Mouse (Mus musculus) intestine, embryonic 14.5 days (tissue): ENCODE data around the gene Phf12. TPM values are rescaled to one million over a fixed set of nuclear protein-coding genes. Genes with fewer than 3 reads are reported as not detected.

Experiments
- ATAC-seq: fragments of 200-750 bp; cut with Nextera tagmentation; replicated peaks from 2 replicates; pipeline ENCODE4 v1.8.0; 2017; ENCODE audit warnings: low read depth, moderate number of reproducible peaks, moderate TSS enrichment, moderate library complexity; ENCODE audit not compliant: low FRiP score, low TSS enrichment
- DNase-seq: peaks from one replicate; pipeline ENCODE4 v3.0.0-alpha.2; 2018; ENCODE audit warnings: low spot score
- H3K27ac ChIP-seq: fragments of 300-500 bp; sonication (generic); 2 replicates; pipeline ENCODE4 v1.5.1; 2014; ENCODE audit warnings: low read depth, mild to moderate bottlenecking, control low read depth
- H3K27me3 ChIP-seq: fragments of 300-500 bp; sonication (generic); replicated peaks from 2 replicates; pipeline ENCODE4 v1.6.1; 2014; ENCODE audit warnings: low read length, control low read depth; ENCODE audit not compliant: control insufficient read depth, insufficient read depth
- H3K36me3 ChIP-seq: fragments of 300-500 bp; sonication (generic); 2 replicates; pipeline ENCODE4 v1.6.1; 2014; ENCODE audit warnings: low read length, control low read depth; ENCODE audit not compliant: control insufficient read depth, insufficient read depth
- H3K4me1 ChIP-seq: fragments of 300-500 bp; sonication (generic); replicated peaks from 2 replicates; pipeline ENCODE4 v1.6.1; 2014; ENCODE audit warnings: low read length, control low read depth, mixed read lengths; ENCODE audit not compliant: control insufficient read depth, insufficient read depth
- H3K4me2 ChIP-seq: fragments of 300-500 bp; sonication (generic); 2 replicates; pipeline ENCODE4 v1.6.1; 2014; ENCODE audit warnings: low read length
- H3K4me3 ChIP-seq: fragments of 300-500 bp; sonication (generic); 2 replicates; pipeline ENCODE4 v1.5.1; 2014; ENCODE audit warnings: low read depth, low read length, control low read depth, mixed read lengths
- H3K9ac ChIP-seq: fragments of 300-500 bp; sonication (generic); 2 replicates; pipeline ENCODE4 v1.6.1; 2014; ENCODE audit warnings: mild to moderate bottlenecking, low read length
- H3K9me3 ChIP-seq: fragments of 300-500 bp; sonication (generic); 2 replicates; pipeline ENCODE4 v1.6.1; 2016; ENCODE audit warnings: low read length, control low read depth; ENCODE audit not compliant: control insufficient read depth
- WGBS: fragments of 180-500 bp; shearing (Covaris S2); extraction: QIAGEN DNeasy Blood & Tissue Kit; methylation state at CpG from one replicate; pipeline ENCODE4 v1.1.7; 2014; 5-methylcytosine and 5-hydroxymethylcytosine counted together
- polyA plus RNA-seq: library from polyadenylated mRNA; unstranded; fragments of >200 nt; fragmentation: Nextera tagmentation; extraction: Ambion mirVana; gene quantifications from 2 replicates; pipeline ENCODE4 v1.2.1, GENCODE M21; 2014

The Phf12 gene
- polyA plus RNA-seq, 1 experiment from 2014 or later: 16.5 TPM

DNA sequence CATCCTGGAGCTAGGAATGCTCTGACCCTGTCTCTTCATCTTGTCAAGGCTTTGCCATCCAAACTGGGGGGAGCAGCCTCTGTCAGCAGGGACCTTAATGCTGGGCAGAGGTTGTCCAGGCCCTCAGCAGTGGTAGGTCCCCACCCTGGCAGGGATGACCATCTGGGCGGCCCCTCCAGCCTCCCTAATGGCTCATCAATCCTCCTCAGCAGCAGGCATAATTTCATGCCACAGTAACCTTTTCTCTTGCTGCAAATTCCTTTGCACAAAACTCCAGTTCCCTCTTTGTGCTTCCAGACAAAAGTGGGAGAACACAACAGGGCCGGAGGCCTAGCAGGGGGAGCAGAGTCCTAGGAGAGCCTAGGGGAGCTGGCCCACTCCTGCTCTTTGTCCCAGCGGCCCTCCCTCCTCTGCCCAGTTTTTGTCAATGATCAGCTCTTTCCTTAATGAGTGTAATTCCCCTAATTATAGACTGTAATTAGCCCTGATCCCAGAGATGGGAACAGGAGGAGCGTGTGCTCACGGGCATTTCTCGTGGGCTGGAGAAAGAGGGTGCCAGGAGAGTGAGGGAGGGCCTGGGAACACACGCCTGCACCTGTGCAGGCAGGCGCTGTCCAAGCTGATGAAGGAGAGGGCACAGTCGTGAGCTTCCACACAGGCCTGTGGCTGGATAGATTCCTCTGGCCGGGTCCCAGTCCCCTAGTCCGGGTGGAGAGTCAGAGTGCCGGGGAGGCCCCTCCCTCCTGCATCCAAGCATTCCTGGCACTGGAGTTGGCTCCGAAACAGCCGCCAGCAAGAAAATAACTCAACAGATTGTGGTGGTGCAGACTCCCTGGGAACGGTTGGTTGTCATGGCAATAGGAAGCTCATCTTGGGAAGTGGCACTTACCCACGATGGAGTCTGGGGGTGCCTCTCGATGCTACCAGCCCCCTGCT, 17.2 kb upstream of the Phf12 start:
- H3K4me2 ChIP-seq: no peak overlapping the region
- H3K27ac ChIP-seq: no peak overlapping the region
- no peaks in the 10 kb centered on the region for H3K36me3 ChIP-seq
- ATAC-seq (no peak), DNase-seq (no peak)
- no peak overlapping the region for H3K9ac ChIP-seq
- H3K4me3 ChIP-seq: no peak overlapping the region
- 33% methylated on average over 17 of the region's 17 CpGs for WGBS
- H3K4me1 ChIP-seq: no peaks in the 10 kb centered on the region; the same call in 1 of the 2 replicates
- H3K27me3 ChIP-seq: peaks cover 3% of the 10 kb centered on the region; the same call in 1 of the 2 replicates
- H3K9me3 ChIP-seq: no peaks in the 10 kb centered on the region

DNA sequence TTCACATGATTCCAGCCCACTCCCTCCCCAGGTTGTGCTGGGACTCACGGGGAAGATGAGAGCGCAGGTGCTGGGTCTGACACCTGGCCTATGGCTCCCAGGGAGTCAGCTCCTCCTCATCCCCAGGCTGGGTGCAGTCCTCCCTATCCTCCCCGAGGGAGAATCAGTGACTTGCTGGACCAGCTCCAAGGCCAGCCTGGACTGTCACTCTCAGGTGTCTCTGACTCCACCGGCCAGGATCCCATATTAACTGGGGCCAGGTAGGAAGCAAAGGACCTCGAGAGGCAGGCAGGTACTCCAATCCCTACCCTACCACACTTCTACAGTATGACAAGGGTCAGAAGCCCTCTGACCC, 16.5 kb upstream of the Phf12 start:
- 49% methylated on average over 5 of the region's 5 CpGs for WGBS
- Histone ChIP-seq H3K4me1 (no peaks in the 10 kb centered on the region; the same call in 1 of the 2 replicates), H3K36me3 (no peaks in the 10 kb centered on the region), H3K27me3 (peaks cover 3% of the 10 kb centered on the region; the same call in 1 of the 2 replicates), H3K9me3 (no peaks in the 10 kb centered on the region), H3K27ac (no peak overlapping the region), H3K4me2 (no peak overlapping the region), H3K9ac (no peak overlapping the region), H3K4me3 (no peak overlapping the region)
- DNase-seq: no peak
- no peak for ATAC-seq

DNA sequence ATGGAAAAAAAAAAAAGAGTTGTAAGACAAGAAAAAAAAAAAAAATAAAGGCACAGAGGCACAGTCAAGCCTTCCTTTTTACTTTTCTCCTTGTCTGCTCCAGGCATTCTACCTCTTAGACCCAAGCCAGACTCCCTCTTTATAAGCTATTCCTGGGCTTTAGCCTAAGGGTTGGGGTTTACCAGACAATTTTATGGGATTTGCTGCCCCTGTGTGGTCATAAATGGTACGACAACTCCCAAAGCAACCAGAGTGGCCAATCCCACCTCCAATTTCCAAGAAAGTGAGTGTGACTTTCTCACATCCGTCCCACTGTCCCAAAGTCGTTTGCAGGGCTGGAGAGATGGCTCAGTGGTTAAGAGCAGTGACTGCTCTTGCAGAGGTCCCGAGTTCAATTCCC, 15.4 kb upstream of the Phf12 start:
- H3K36me3 ChIP-seq: no peaks in the 10 kb centered on the region
- DNase-seq: peak; percentile 93
- WGBS: 0% methylated on average over 4 of the region's 4 CpGs
- no peak; the same call in 1 of the 2 replicates for ATAC-seq
- H3K4me1 ChIP-seq: no peaks in the 10 kb centered on the region; the same call in 1 of the 2 replicates
- no peak overlapping the region for H3K27ac ChIP-seq
- no peaks in the 10 kb centered on the region for H3K9me3 ChIP-seq
- no peak overlapping the region for H3K4me2 ChIP-seq
- no peak overlapping the region for H3K4me3 ChIP-seq
- H3K9ac ChIP-seq: no peak overlapping the region
- peaks cover 3% of the 10 kb centered on the region; the same call in 1 of the 2 replicates for H3K27me3 ChIP-seq

- Histone ChIP-seq H3K4me1 (no peaks in the 10 kb centered on the region; the same call in 1 of the 2 replicates), H3K4me3 (no peak overlapping the region), H3K4me2 (no peak overlapping the region), H3K27ac (no peak overlapping the region), H3K9me3 (no peaks in the 10 kb centered on the region), H3K27me3 (peaks cover 5% of the 10 kb centered on the region; the same call in 1 of the 2 replicates), H3K36me3 (no peaks in the 10 kb centered on the region), H3K9ac (no peak overlapping the region)
- ATAC-seq (no peak), DNase-seq (no peak)
- WGBS: 75% methylated on average over 4 of the region's 4 CpGs
Observed at GRCm38 (mm10) chr11:77968786-77969185, 13.8 kb upstream of the Phf12 start.

- WGBS: 86% methylated on average over 6 of the region's 6 CpGs
- Histone ChIP-seq H3K27me3 (peaks cover 12% of the 10 kb centered on the region; the same call in 1 of the 2 replicates), H3K36me3 (no peaks in the 10 kb centered on the region), H3K9me3 (no peaks in the 10 kb centered on the region), H3K27ac (no peak overlapping the region), H3K4me1 (no peaks in the 10 kb centered on the region), H3K4me3 (no peak overlapping the region), H3K9ac (no peak overlapping the region), H3K4me2 (no peak overlapping the region)
- ATAC-seq (no peak), DNase-seq (no peak)
Observed at GRCm38 (mm10) chr11:77970718-77971117, 11.8 kb upstream of the Phf12 start.

GRCm38 (mm10) chr11:77973520-77973919, 9.0 kb upstream of the Phf12 start:
- H3K4me1 ChIP-seq: no peaks in the 10 kb centered on the region
- H3K36me3 ChIP-seq: no peaks in the 10 kb centered on the region
- H3K27me3 ChIP-seq: peaks cover 22% of the 10 kb centered on the region
- DNase-seq: no peak
- no peak overlapping the region for H3K27ac ChIP-seq
- H3K4me2 ChIP-seq: no peak overlapping the region
- no peak overlapping the region for H3K9ac ChIP-seq
- no peaks in the 10 kb centered on the region for H3K9me3 ChIP-seq
- H3K4me3 ChIP-seq: no peak overlapping the region
- WGBS: 88% methylated on average over 7 of the region's 7 CpGs
- no peak for ATAC-seq

GRCm38 (mm10) chr11:77974325-77974724, 8.2 kb upstream of the Phf12 start:
- Histone ChIP-seq H3K9ac (no peak overlapping the region), H3K4me1 (no peaks in the 10 kb centered on the region), H3K27me3 (peaks cover 22% of the 10 kb centered on the region), H3K9me3 (no peaks in the 10 kb centered on the region), H3K4me3 (no peak overlapping the region), H3K36me3 (no peaks in the 10 kb centered on the region), H3K4me2 (no peak overlapping the region), H3K27ac (no peak overlapping the region)
- DNase-seq (no peak), ATAC-seq (no peak; the same call in 1 of the 2 replicates)
- WGBS: 44% methylated on average over 15 of the region's 15 CpGs

GRCm38 (mm10) chr11:77975873-77976272, 6.7 kb upstream of the Phf12 start:
- no peaks in the 10 kb centered on the region for H3K4me1 ChIP-seq
- peaks cover 22% of the 10 kb centered on the region for H3K27me3 ChIP-seq
- H3K4me3 ChIP-seq: no peak overlapping the region
- no peak overlapping the region for H3K9ac ChIP-seq
- H3K4me2 ChIP-seq: no peak overlapping the region
- no peak for ATAC-seq
- DNase-seq: no peak
- H3K9me3 ChIP-seq: no peaks in the 10 kb centered on the region
- WGBS: 33% methylated on average over 4 of the region's 4 CpGs
- H3K36me3 ChIP-seq: no peaks in the 10 kb centered on the region
- no peak overlapping the region for H3K27ac ChIP-seq
